Mouse (Mus musculus) embryonic facial prominence, embryonic 12.5 days (tissue): ENCODE data around the gene Ccdc103. TPM values are rescaled to one million over a fixed set of nuclear protein-coding genes. Genes with fewer than 3 reads are reported as not detected.

Experiments
- ATAC-seq: fragments of 200-750 bp; cut with Nextera tagmentation; 2 replicates; pipeline ENCODE4 v1.8.0; 2017; ENCODE audit not compliant: insufficient number of reproducible peaks, insufficient read depth, low FRiP score, low TSS enrichment
- H3K27ac ChIP-seq: fragments of 300-500 bp; sonication (generic); 2 replicates; pipeline ENCODE4 v1.5.1; 2016; ENCODE audit warnings: mild to moderate bottlenecking
- H3K27me3 ChIP-seq: fragments of 300-500 bp; sonication (generic); 2 replicates; pipeline ENCODE4 v1.6.1; 2016; ENCODE audit warnings: mild to moderate bottlenecking, moderate library complexity
- H3K36me3 ChIP-seq: fragments of 300-500 bp; sonication (generic); 2 replicates; pipeline ENCODE4 v1.6.1; 2016; ENCODE audit warnings: mild to moderate bottlenecking
- H3K4me1 ChIP-seq: fragments of 300-500 bp; sonication (generic); 2 replicates; pipeline ENCODE4 v1.6.1; 2016
- H3K4me2 ChIP-seq: fragments of 300-500 bp; sonication (generic); replicated peaks from 2 replicates; pipeline ENCODE4 v1.6.1; 2016; ENCODE audit warnings: mild to moderate bottlenecking, moderate library complexity
- H3K4me3 ChIP-seq: fragments of 300-500 bp; sonication (generic); 2 replicates; pipeline ENCODE4 v1.5.1; 2016; ENCODE audit warnings: mild to moderate bottlenecking
- H3K9ac ChIP-seq: fragments of 300-500 bp; sonication (generic); 2 replicates; pipeline ENCODE4 v1.6.1; 2016; ENCODE audit warnings: mild to moderate bottlenecking, moderate library complexity
- H3K9me3 ChIP-seq: fragments of 300-500 bp; sonication (generic); 2 replicates; pipeline ENCODE4 v1.6.1; 2016; ENCODE audit warnings: mild to moderate bottlenecking, moderate library complexity
- WGBS: fragments of 180-500 bp; shearing (Covaris S2); methylation state at CpG from one replicate; pipeline ENCODE4 v1.1.7; 2016; 5-methylcytosine and 5-hydroxymethylcytosine counted together
- polyA plus RNA-seq: library from polyadenylated mRNA; unstranded; fragments of >200 nt; fragmentation: Nextera tagmentation; extraction: Ambion mirVana; gene quantifications from 2 replicates; pipeline ENCODE4 v1.2.1, GENCODE M21; 2016

Ccdc103 gene
- polyA plus RNA-seq, 1 experiment from 2014 or later: 1.7 TPM

DNA sequence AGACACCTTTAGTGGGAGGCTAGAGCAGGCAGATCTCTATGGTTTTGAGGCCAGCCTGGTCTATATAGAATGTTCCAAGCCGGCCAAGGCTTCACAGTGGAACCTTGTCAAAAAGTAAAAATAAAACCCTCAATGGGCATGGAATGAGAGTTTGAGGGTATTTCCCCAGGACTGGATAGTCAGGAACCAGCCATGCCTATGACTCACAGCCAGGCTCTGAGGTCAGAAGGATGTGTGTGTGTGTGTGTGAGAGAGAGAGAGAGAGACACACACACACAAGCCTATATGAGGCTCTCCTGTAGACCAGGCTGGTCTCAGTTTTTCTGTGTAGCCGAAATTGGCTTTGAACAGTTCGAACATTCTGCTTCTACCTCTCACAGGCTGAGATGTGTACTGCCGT lies 13.7 kb downstream of the Ccdc103 start:
- H3K27me3 ChIP-seq: peaks cover 46% of the 10 kb centered on the region

GRCm38 (mm10) chr11:102895779-102896178 lies 14.8 kb downstream of the Ccdc103 start:
- no peaks in the 10 kb centered on the region for H3K9me3 ChIP-seq
- H3K4me3 ChIP-seq: no peak overlapping the region
- 0 out of 2 replicates have a peak, but pooled peaks cover 4% of the 10 kb centered on the region for H3K4me1 ChIP-seq
- H3K27ac ChIP-seq: no peak overlapping the region
- no peaks in the 10 kb centered on the region for H3K36me3 ChIP-seq
- H3K27me3 ChIP-seq: peaks cover 46% of the 10 kb centered on the region
- no peak overlapping the region for H3K4me2 ChIP-seq
- WGBS: 79% methylated on average over 9 of the region's 9 CpGs
- ATAC-seq: no peak
- no peak overlapping the region for H3K9ac ChIP-seq

More for the DNA sequence above, 13.7 kb downstream of the Ccdc103 start:
- Histone ChIP-seq H3K36me3 (no peaks in the 10 kb centered on the region), H3K4me1 (0 out of 2 replicates have a peak, but pooled peaks cover 4% of the 10 kb centered on the region), H3K27ac (no peak overlapping the region), H3K9ac (no peak overlapping the region), H3K4me2 (no peak overlapping the region), H3K4me3 (no peak overlapping the region), H3K9me3 (no peaks in the 10 kb centered on the region)
- WGBS: 84% methylated on average over 4 of the region's 4 CpGs
- no peak for ATAC-seq

- 0 out of 2 replicates have a peak, but pooled peaks cover 4% of the 10 kb centered on the region for H3K4me1 ChIP-seq
- H3K27ac ChIP-seq: no peak overlapping the region
- 80% methylated on average over 20 of the region's 20 CpGs for WGBS
- H3K4me2 ChIP-seq: no peak overlapping the region
- H3K27me3 ChIP-seq: peaks cover 42% of the 10 kb centered on the region
- no peaks in the 10 kb centered on the region for H3K9me3 ChIP-seq
- no peaks in the 10 kb centered on the region for H3K36me3 ChIP-seq
- H3K9ac ChIP-seq: no peak overlapping the region
- H3K4me3 ChIP-seq: no peak overlapping the region
- no peak for ATAC-seq
Measured at GRCm38 (mm10) chr11:102896641-102897040, 15.6 kb downstream of the Ccdc103 start.

DNA sequence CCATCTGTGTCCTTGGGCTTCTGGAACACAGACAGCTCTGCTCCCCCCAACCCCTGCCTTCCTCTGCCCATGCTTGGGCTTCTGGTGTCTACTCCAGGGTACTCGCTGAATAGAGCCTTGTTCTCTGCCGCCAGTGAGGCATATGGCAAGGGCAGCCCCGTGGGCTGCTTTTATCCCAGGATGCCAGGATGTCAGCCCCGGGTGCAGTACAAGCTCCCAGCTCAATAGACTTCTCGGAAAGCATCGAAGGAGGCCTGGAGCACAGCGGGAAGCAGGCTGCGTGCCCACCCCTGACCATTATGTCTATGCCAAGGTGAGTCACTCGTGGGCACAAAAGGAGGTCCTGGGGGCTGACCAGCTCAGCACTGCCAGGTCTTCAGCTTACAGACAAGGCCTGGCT lies 17.4 kb downstream of the Ccdc103 start:
- H3K9ac ChIP-seq: no peak overlapping the region; the same call in 1 of the 2 replicates
- H3K4me2 ChIP-seq: no peak overlapping the region
- no peaks in the 10 kb centered on the region for H3K36me3 ChIP-seq
- 0 out of 2 replicates have a peak, but pooled peaks cover 2% of the 10 kb centered on the region for H3K4me1 ChIP-seq
- 61% methylated on average over 9 of the region's 9 CpGs for WGBS
- no peak overlapping the region for H3K4me3 ChIP-seq
- no peaks in the 10 kb centered on the region for H3K9me3 ChIP-seq
- no peak for ATAC-seq
- H3K27ac ChIP-seq: no peak overlapping the region
- H3K27me3 ChIP-seq: peaks cover 29% of the 10 kb centered on the region

DNA sequence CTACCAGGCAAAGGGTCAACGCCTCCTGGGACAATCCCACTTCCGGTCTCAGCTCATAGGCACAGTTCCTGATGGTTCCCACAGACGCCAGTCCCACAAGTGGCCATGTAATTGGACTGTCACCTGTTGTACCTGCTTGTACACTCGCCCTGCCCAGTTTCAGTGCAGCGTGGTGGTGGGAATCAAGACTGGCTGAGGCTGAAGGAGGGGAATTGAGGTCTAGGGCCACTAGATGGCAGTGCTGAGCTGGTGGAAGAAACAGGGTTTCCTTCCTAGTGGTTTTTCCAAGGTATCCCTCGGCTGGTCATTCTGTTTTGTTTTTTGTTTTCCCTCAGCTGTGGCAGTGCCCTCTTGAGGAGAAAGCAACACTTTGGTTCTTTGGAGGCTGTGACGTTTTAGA lies 19.8 kb downstream of the Ccdc103 start, which contains the start of gene Gfap:
TSS of gene Gfap (minus strand) at position 150 of the 400 bp plus-strand sequence.
- 10% methylated on average over 7 of the region's 7 CpGs for WGBS
- ATAC-seq: no peak
- H3K36me3 ChIP-seq: peaks cover 7% of the 10 kb centered on the region

DNA sequence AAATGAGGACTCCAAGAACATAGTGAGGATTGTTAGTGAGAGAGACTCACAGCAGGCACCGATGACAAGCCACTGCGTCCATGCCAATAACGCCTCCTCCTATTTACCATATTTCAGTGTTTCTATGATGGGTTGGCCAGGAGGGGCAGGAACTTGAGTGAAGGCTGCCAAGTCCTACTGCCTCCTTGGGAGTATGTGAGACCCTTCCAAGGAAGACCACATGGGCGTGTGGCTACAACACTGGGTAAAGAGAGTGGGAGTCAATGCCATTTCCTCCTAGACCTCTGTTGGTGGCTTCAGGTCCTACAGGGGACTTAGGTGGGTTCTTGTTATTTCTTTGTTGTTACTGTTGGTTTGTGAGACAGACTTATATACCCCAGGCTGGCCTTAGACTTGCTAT lies 20.2 kb downstream of the Ccdc103 start:
- Histone ChIP-seq H3K4me3 (no peak overlapping the region), H3K27ac (no peak overlapping the region), H3K9me3 (no peaks in the 10 kb centered on the region), H3K36me3 (peaks cover 11% of the 10 kb centered on the region), H3K27me3 (peaks cover 9% of the 10 kb centered on the region; the same call in 1 of the 2 replicates), H3K9ac (no peak overlapping the region), H3K4me2 (no peak overlapping the region), H3K4me1 (no peaks in the 10 kb centered on the region)
- WGBS: 71% methylated on average over 4 of the region's 4 CpGs
- ATAC-seq: no peak

More for the DNA sequence above, 19.8 kb downstream of the Ccdc103 start, which contains the start of gene Gfap:
- H3K9ac ChIP-seq: no peak within 1 kb of the TSS
- no peak within 1 kb of the TSS for H3K4me2 ChIP-seq
- no peak within 1 kb of the TSS for H3K27ac ChIP-seq
- H3K9me3 ChIP-seq: no peaks in the 10 kb centered on the region
- H3K4me3 ChIP-seq: no peak within 1 kb of the TSS
- H3K4me1 ChIP-seq: no peaks in the 10 kb centered on the region
- H3K27me3 ChIP-seq: peaks cover 12% of the 10 kb centered on the region; the same call in 1 of the 2 replicates

GRCm38 (mm10) chr11:102902107-102902506 lies 21.1 kb downstream of the Ccdc103 start:
- Histone ChIP-seq H3K9me3 (no peaks in the 10 kb centered on the region), H3K4me1 (no peaks in the 10 kb centered on the region), H3K36me3 (peaks cover 20% of the 10 kb centered on the region), H3K4me2 (no peak overlapping the region), H3K27ac (no peak overlapping the region), H3K27me3 (0 out of 2 replicates have a peak, but pooled peaks cover 1% of the 10 kb centered on the region), H3K4me3 (no peak overlapping the region), H3K9ac (no peak overlapping the region)
- ATAC-seq: no peak
- 83% methylated on average over 5 of the region's 5 CpGs for WGBS

DNA sequence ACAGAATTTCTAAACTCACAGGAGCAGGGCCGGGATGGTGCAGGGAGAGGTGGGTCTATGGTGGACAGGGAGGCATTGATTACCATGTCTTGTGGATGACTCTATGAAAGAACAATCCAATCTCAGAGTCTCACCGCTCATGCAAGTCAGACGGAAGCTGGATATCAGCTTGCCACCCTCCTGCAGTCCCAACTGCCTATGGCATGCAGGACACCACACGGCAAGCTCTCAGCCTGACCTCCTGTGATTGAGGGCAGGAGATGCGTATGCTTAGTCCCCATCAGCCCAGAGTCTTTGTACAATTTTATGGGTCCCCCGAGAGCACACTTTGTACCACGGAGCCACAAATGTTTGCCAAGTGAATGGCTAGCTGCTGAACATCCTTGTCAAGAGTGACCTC lies 22.6 kb downstream of the Ccdc103 start:
- no peaks in the 10 kb centered on the region for H3K27me3 ChIP-seq
- H3K4me3 ChIP-seq: no peak overlapping the region
- H3K9me3 ChIP-seq: no peaks in the 10 kb centered on the region
- no peak overlapping the region for H3K4me2 ChIP-seq
- peaks cover 36% of the 10 kb centered on the region for H3K36me3 ChIP-seq
- no peak overlapping the region for H3K27ac ChIP-seq
- H3K4me1 ChIP-seq: no peaks in the 10 kb centered on the region
- 75% methylated on average over 7 of the region's 7 CpGs for WGBS
- no peak overlapping the region for H3K9ac ChIP-seq
- ATAC-seq: no peak

DNA sequence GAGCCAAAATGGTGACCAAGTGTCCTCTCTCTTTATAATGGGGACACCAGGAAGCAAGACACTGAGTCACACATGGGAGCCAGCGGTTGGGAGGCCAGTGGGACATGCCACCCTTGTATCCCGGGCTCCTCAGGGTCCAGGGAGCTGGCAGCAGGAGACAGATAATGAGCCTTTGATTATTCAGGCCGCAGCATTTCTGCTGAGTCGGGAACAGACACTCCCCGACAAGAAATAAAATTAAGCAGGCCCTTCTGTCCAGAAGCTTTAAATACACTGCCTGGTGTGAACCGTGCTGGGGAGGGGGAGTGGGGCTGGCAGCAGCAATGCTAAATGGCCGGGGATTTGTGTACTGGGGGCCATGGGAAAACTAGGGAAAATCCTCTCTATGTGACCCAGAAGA lies 30.4 kb downstream of the Ccdc103 start:
- H3K9ac ChIP-seq: no peak overlapping the region
- ATAC-seq: no peak
- no peaks in the 10 kb centered on the region for H3K4me1 ChIP-seq
- H3K4me3 ChIP-seq: no peak overlapping the region
- WGBS: 77% methylated on average over 7 of the region's 7 CpGs
- H3K9me3 ChIP-seq: no peaks in the 10 kb centered on the region
- H3K4me2 ChIP-seq: no peak overlapping the region
- H3K36me3 ChIP-seq: peaks cover 98% of the 10 kb centered on the region
- no peak overlapping the region for H3K27ac ChIP-seq
- H3K27me3 ChIP-seq: no peaks in the 10 kb centered on the region

- H3K4me1 ChIP-seq: no peaks in the 10 kb centered on the region
- H3K4me3 ChIP-seq: no peak overlapping the region
- H3K9me3 ChIP-seq: no peaks in the 10 kb centered on the region
- WGBS: 92% methylated on average over 9 of the region's 9 CpGs
- no peak overlapping the region for H3K27ac ChIP-seq
- H3K36me3 ChIP-seq: peaks cover 58% of the 10 kb centered on the region
- H3K27me3 ChIP-seq: no peaks in the 10 kb centered on the region
- no peak overlapping the region for H3K9ac ChIP-seq
- no peak overlapping the region for H3K4me2 ChIP-seq
- no peak for ATAC-seq
Measured at GRCm38 (mm10) chr11:102915380-102915779, 34.4 kb downstream of the Ccdc103 start.

DNA sequence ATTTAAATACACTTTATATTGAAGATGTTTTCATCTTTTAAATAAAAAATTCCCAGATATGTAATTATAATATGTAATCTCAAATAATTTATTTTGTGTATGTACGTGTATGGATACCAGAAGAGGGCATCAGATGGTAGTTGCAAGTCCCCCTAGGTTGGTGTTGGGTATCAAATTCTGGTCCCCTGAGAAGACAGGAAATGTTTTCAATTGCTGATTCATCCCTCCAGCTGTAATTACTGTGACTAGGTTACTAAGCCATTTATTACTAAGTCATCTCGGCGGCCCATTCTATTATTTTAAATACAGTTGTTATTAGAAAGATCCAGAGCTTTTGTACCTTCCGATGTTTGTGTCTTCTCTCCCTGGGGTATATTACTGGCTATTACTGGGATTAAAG lies 37.1 kb downstream of the Ccdc103 start:
- Histone ChIP-seq H3K4me3 (no peak overlapping the region), H3K9me3 (no peaks in the 10 kb centered on the region), H3K36me3 (peaks cover 37% of the 10 kb centered on the region), H3K9ac (no peak overlapping the region), H3K4me1 (peaks cover 16% of the 10 kb centered on the region), H3K4me2 (no peak overlapping the region), H3K27ac (no peak overlapping the region), H3K27me3 (no peaks in the 10 kb centered on the region)
- no peak for ATAC-seq
- 74% methylated on average over 4 of the region's 4 CpGs for whole genome bisulfite sequencing

DNA sequence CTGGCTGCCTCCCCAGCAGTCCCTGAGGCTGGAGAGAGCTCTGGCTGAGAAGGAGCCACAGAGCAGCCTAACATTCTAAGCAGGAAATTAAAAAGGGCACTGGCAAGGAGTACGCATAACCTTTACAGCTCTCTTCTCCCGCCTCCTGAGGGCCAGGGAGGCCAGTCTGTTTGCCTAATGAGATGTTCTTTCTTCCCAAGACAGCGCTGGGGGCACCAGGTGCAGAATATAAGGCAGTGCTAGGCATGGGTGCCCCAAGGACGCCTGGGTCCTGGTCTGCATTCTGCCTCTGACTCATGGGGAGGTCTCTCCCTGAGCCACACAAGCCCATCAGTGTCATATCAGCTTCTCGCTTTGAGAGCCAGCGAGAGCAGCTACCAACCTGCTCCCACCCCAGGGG lies 40.5 kb downstream of the Ccdc103 start:
- no peak for ATAC-seq
- H3K9me3 ChIP-seq: no peaks in the 10 kb centered on the region
- no peak overlapping the region for H3K9ac ChIP-seq
- no peak overlapping the region for H3K4me3 ChIP-seq
- H3K4me2 ChIP-seq: no peak overlapping the region
- H3K4me1 ChIP-seq: peaks cover 19% of the 10 kb centered on the region
- 0 out of 2 replicates have a peak overlapping the region, but pooled peaks have one; percentile 23 for H3K27ac ChIP-seq
- no peaks in the 10 kb centered on the region for H3K27me3 ChIP-seq
- WGBS: 80% methylated on average over 6 of the region's 6 CpGs
- 0 out of 2 replicates have a peak, but pooled peaks cover 3% of the 10 kb centered on the region for H3K36me3 ChIP-seq
